Mouse (Mus musculus): ENCODE measurements around the gene Rcan2.

The Rcan2 gene

DNA sequence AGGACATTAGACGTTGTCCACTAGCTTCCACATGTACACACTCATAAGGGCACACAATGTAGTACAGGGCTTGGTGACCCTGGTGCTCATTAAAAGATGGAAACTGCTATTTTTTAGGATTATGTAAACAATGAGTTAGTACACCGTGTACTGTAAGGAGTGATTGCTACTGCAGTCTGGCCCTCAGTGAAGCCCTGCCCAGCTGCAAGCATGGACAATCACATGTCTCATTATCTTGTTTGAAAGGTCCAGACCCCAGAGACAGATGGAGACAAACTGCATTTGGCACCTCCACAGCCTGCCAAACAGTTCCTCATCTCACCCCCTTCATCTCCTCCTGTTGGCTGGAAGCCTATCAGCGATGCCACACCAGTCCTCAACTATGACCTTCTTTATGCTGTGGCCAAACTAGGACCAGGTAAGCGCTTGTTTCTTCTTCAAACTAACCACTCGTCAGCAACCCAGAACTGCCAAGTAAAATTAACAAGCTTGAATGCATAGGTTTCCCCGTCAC is 219.6 kb downstream of the Rcan2 start:
- DNase-seq (ENCODE audit: low read depth, low spot score), result no peak

DNA sequence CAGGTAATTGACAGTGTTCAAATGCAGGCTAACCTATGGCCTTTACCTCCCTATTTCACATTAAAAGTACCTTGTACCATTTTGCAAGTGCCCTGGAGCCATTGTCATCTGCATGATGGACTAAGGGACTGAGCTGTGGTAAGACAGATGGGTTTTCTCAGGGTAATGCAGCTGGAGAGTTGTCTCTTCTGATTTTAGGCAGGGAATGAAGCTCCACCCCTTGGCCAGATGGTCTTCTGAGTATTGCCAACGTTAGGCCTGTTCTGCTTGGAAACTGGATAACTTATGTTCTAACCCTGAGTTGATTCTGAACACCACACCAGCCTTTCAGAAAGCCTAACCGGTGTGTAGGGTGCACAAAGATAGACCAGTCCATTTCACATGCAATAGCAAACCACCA is 222.7 kb downstream of the Rcan2 start:
- no peak for DNase-seq (ENCODE audit: low read depth, low spot score)

DNA sequence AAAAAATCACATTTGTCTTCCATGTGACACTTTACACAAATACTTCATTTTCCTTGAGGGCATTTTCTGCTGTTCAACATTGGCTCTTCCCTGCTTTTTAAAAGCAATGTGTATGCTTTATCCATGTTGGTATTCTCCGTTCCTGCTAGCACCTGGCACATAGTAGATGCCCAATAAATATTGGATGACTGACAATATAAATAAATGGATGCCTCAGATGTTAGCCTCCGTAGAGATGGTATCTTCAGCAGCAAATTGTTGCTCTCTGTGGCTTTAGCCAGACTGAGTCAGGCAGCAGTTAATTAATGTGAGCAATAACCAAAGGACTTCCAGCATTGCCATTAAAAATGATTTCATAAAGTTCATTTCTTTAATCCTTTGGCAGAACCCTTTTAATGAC is 223.9 kb downstream of the Rcan2 start:
- DNase-seq (ENCODE audit: low read depth, low spot score), result no peak

DNA sequence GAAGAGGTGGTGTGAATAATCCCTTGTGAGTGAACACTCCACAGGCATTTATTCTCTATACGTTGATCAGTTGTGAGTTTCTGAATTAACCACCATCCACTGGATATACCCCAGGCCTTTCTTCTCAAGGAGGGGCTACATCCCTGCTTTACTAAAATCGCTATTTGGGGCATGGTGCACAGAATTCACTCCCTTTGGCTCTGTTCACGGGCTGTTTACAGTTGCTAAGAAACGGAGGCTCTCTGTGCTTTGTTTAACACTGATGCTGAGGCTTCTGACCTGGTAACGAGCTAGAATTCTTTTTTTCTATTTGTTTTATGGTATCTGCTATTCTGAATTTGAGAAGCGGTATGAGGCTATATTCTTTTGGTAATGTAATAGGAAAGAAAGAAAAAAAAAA is 224.8 kb downstream of the Rcan2 start:
- DNase-seq (ENCODE audit: low read depth, low spot score), result no peak

DNA sequence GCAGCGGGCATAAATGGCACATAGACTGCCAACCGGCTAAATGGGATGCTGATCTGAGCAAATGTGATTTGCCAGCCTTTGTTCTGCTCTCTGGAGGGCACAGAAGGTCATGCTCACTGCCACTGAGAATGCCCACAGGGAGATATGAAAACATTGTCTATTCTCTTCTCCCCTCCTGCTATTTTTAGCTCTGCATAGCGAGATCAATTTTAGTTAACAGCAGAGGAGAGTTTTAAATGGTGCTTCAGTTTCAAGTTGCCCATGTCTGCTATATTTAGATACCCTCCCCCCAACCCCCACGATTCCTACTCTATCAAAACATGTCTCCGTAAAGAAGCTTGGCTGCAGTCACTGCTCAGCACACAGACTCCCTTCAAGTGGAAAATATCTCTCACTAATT is 225.2 kb downstream of the Rcan2 start:
- DNase-seq (ENCODE audit: low read depth, low spot score), result no peak

DNA sequence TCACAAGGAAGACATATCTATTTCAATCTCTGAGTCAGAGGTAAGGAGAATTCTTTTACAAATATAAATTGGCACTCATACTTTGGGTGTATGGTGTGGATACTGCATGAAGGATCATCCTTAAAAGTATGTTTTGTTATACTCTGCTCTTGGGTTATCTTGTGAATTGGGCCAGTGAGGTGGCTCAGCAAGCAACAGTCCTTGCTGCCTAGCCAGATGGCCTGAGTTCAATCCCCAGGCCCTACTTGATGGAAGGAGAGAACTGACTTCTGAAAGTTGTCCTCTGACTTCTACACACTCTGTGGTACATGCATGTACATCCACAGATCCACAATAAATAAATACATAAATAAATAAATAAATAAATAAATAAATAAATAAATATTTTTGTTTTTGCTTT is 225.6 kb downstream of the Rcan2 start:
- DNase-seq (ENCODE audit: low read depth, low spot score), result no peak

DNA sequence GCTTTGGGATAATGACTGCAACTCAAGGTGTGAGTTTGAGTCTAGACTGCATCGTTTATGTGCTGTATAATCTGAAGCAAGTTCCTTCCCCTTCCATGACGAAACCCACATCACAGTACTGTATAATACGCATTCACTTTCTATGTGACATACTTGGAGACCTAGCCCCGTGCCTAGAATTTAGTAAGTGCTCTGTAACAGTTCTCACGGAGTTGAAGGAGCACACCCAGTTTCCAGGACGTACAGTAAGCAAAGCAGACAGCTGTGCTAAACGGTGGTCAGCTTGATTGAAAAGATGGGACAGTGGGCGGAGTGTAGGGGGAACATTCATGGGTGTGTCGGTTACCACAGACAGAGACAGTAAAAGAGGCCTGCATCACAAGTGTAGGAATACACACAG is 226.2 kb downstream of the Rcan2 start:
- no peak for DNase-seq (ENCODE audit: low read depth, low spot score)

DNA sequence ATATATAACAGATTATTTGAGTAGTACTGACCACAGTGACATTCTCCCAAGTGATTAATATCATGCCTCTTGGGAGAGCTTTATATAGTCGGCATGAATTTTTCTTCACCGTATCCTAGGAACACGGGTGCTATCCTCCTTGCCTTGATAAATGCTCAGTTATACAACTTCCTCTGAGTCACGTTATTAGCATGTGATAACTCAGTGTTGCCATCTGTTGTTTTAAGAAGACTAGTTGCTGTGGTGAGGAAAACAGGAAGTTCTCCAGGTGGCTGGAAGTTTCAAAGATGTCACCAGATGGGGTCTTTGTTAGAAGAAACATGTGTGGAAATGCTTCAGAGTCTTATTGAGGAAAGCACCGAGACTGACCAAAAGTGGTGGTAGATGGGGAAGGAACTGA is 228.5 kb downstream of the Rcan2 start:
- no peak for DNase-seq (ENCODE audit: low read depth, low spot score)

DNA sequence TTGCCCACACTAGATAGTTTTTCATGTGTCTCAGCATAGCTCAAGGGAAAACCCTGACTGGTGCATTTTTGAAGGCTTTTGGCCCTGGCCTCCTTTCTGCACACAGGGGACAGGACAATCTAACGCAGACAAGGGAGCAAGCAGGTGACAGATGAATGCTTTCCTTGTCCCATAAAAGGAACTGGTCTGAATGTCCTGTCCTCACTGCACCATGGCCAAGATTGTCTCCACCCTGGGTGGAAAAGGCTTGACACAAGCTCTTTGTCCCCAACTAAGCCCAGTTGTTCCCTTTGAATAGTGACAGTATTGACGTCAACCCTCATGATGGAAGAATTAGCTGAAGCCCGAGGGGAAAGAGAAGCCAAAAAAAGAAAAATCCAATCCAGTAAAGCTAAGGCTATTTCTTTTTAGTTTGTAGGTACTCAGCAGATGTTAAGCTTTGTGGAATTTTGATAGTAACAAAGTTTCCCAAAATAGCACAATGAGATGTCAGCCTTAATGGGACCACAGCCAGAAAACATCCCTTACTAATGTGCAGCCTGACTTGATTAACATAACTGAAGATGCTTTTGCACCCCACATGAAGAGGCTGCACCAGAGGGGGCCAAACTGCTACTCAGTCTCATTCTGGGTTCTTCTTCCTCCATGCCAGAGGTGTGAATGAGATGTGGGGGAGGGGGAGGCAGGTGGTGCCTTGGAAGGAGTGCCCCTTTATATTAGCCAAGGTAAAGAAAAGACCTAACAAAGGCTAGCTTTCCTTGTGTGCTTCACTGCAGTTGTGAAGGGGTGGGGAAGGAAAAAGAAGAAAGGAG is 229.8 kb downstream of the Rcan2 start:
- DNase-seq (ENCODE audit: low read depth, low spot score), result no peak

DNA sequence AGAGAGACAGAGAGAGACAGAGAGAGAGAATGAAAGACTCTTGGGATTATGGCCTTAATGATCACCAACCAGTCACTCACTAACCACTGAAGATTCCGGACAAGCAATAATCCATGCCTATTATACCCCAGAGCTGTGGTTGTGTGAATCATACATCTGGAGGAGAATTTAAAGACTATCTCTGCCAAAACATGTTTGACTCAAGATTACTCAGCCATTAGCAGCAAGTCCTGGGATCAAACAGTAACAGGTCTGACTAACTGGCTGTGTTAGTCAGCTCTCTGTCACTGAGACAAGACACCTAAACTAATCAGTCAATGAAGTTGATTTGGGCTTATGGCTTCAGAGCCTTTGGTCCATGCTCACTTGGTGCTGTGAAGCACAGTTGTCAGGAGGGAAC is 233.9 kb downstream of the Rcan2 start:
- no peak for DNase-seq (ENCODE audit: low read depth, low spot score)

DNA sequence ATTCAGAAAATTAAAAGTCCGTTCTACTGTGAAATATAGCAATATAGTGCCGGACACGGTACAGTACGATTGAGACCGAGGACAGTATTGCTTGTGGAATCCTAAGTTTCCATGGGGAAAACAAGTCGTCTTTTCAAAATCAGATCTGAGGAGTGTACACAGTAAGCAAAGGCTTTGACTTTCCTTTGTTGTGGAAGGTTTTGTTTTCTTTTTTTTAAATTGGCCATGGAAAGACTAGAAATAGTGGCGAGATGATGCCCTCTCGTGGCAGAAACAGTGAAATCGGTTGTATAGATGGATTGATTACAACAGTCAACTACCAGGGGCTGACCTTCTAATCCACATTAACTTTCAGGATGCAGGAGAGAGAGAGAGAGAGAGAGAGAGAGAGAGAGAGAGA is 237.5 kb downstream of the Rcan2 start:
- DNase-seq (ENCODE audit: low read depth, low spot score), result no peak

DNA sequence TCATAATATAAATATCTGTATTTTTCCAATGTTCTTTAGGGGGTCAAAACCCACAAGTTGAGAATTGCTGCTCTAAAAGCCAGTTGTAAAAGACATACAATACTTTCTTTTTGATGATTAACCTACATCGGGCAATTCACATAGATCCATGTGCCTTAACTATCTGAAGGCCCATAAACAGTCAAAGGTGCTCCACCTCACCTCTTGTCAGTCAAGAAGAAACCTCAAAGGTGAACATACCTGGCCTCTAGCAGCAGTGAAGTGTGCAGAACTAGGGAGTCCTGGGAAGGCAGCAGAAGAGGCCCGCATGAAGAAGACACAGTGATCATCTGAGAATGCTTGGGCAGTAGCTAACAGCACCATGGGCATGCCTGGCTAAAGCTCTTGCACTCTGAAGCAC is 239.3 kb downstream of the Rcan2 start:
- no peak for DNase-seq (ENCODE audit: low read depth, low spot score)

DNA sequence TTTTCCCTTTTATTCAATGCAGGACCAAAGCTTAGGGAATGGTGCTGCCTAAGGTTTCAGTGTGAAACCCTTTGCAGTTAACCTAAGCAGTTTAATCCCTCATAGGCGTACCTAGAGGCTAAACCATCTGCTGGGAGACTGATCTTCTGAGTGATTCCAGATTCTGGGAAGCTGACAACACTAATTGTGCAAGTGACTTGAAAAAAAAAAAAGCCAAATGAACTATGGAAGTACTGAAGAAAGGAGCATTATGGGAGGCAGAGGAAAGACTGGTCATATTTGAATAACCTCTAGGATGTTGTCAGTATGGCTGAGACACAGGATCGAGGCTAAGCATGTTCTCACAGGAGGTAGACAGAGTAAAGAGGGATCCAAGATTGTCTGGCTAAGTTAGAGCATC is 241.2 kb downstream of the Rcan2 start:
- no peak for DNase-seq (ENCODE audit: low read depth, low spot score)

DNA sequence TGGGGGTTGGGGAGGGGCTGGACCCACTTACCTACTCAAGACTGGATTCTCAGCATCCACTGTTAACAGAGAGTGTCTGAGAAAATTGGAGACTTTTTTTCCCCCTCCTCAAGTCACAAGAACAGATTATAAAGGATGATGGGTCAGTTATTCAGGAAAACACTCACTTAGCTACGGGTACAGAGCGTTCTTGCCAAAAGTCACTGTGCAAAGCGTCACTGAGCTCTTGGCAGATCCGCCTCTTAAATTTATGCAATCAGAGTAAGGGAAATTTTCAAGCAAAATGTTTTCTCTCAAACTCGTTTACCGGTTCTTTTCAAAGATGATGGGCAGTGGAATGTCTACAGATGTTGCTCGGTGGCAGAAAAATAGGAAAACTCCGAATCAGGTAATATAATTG is 241.7 kb downstream of the Rcan2 start:
- DNase-seq (ENCODE audit: low read depth, low spot score), result no peak

DNA sequence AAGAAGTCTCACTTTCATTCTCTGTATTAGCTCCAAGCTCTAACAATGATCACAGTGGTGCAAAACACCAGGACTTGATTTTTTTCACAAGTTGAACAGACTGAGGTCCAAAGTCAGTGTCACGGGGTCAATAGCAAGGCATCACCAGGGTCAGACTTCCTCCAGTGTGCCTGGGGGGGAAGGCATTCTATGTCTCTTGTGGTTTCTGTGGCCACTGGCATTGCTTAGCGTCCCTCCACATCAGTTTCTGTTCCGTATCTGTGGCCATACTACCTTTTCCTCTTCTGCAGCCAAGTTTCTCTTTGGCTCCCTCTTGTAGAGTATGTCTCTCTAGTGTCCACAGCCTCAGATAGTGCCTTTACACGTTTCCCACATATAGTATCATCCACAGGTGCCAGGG is 252.3 kb downstream of the Rcan2 start:
- DNase-seq (ENCODE audit: low read depth, low spot score), result no peak

DNA sequence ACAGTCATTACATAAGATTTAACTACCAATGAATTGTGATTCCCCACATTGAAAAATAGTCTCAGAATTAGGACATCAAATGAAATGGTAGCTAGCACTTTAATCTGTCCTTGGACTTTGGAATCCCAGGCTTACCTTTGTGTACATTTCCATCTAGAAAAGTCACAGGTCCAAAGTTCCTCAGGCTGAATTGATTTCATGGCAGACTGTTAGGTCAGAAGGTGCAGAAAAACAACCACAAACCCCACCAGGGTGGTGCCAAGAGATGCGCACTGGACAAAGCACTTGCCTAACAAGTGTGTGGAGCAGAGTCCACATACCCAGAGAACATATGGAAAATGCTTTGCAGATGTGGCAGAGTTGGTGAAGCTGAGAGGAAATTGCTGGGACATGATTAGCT is 256.0 kb downstream of the Rcan2 start:
- no peak for DNase-seq (ENCODE audit: low read depth, low spot score)

DNA sequence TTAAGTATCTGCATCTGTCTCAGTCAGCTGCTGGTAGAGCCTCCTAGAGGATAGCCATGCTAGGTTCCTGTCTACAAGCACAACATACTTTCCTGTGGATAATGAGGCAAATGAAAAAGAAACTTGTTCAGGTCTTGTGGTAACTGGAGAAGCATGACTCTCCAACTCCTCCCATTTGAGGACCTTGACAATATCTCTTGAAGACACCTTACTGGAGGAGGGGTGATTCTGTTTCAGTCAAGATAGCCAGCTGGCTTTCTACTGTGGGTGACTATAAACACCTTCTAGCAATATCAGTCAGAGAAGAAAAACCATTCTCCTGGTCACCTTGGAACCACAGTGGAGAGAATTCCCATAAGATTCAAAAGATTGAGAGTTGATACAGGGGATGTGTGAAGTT is 257.0 kb downstream of the Rcan2 start:
- DNase-seq (ENCODE audit: low read depth, low spot score), result no peak

DNA sequence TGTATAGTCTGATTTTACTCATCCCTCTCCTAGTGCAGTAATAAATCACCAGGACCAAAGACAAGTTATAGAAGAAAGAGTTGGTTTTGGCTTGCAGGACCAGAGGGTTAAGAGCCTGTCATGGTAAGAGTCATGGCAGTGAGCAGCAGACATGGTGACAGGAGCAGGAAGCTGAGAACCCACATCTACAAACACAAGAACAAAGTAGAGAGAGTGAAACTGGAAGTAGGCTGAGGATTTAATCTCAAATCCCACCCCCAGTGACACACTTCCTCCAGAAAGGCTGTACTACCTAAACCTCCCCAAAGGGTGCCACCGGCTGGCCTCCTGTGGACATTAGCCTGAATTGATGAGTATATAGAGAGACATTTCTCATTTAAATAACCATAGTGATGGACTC is 259.6 kb downstream of the Rcan2 start:
- no peak for DNase-seq (ENCODE audit: low read depth, low spot score)

DNA sequence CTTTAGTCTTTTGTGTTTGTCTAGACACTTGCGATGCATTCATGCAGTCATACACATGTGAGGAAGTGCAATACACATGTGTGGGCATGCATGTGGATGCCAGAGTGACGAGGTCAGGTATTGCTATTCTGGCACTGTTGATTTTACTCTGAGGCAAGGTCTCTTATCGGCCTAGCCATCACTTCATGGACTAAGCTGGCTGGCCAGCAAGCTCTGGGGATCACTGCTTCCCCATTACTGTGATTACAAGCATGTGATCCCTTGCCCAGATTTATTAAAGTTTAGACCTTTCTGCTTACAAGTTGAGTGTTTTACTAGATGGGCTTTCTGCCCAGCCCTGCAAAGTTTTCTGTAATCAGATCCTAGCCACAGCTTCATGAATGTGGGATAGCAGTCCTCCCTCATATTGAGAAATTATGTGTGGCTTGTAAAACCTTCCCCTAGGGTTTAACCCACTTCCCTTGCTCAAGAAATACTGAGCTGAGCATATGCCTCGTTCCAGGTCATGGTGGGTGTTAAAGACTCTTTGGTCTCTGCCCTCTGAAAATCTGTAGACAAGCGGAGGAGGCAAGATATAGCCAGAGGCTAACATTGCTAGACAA is 260.2 kb downstream of the Rcan2 start:
- DNase-seq (ENCODE audit: low read depth, low spot score), result no peak

DNA sequence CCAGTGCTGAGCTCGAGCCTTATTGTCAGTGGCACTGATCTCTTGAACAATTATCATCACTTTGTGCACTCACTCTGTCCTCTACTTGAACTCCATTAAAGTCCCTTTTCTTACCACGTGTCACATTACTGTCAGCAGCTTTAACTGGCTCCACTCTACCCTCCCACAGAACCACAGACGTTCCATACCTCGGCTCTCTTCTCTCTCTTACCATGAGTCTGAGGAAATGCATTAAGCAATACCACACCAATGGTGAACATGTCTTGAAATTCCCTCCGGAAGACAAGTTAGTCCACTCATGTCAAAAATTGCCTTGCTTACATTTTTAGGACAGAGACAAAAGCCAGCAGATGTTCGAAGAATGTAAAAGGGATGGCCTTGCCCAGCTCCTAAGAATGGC is 267.7 kb downstream of the Rcan2 start:
- DNase-seq (ENCODE audit: low read depth, low spot score), result no peak

DNA sequence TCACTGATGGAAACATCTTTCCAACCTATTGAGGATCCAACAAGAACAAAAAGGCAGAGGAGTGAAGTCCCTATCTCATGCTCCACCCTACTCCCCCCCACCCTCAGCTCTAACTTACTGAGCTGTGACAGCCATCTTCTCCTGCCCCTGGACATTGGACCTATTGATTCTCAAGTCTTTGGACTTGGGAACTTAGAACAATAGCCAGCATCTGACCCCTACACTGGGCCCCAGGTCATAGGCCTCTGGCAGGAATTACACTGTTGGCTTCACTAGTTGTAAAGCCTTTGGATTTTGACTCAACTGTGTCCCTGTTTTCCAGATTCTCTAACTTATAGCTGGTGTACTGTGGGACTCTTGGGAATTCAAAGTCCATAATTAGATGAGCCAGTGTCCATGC is 270.5 kb downstream of the Rcan2 start:
- DNase-seq (ENCODE audit: low read depth, low spot score), result no peak

DNA sequence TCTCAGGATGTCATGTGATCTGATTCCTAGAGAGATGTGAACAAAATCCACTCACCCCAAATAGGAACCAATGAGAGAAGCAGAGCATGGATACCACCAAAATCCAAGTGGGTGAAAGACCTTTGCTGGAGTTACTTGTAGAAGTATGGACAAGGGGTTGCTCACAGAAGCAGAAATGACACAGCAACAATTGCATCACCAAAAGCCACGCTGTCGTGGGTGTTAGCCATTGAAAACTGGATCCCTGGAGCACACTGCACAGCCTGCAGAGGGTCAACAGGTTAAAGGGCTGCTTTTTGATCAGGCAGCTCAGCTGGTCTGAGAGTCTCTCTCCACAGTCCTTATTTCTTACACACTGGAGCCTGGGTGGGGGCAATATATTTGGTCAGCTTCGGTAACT is 274.4 kb downstream of the Rcan2 start:
- DNase-seq (ENCODE audit: low read depth, low spot score), result no peak

DNA sequence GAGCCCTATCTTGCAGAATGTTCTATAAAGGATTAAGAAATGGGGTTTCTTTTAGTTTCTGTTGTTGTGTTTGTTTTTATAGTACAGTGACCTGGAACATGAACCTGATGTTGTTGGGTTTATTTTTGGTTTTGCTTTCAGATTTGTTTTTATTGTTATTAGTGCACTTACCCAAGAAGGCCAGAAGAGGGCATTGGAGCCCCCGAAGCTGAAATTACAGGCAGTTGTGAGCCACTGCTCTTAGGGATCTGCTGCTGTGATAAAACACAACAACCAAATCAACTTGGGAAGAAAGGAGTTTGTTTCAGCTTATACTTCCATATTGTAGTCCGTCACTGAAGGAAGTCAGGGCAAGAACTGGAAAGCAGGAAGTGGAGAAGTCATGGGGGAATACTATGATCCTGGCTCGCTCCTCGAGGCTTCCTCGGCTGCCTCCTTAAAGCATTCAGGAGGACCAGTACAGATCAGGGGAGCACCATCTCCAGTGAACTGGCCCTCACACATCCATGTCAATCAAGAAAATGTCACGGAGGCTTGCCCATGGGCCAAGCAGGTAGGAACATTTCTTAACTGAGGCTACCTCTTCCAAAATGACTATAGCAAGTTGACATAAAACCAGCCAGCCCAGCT is 275.0 kb downstream of the Rcan2 start:
- DNase-seq (ENCODE audit: low read depth, low spot score), result no peak

Data from WW6 (cell line).